Mouse (Mus musculus) myocyte (in vitro differentiated cells): ENCODE results near the gene Anp32b.

Experiments
- CEBPB ChIP-seq: IDR thresholded peaks from 2 replicates; pipeline ENCODE4 v1.6.1; 2011; ENCODE audit warnings: mild to moderate bottlenecking, moderate library complexity; ENCODE audit not compliant: poor library complexity, insufficient read depth, severe bottlenecking
- E2F4 ChIP-seq: IDR thresholded peaks from one replicate; pipeline ENCODE4 v1.6.1; 2011; ENCODE audit warnings: mild to moderate bottlenecking, control low read depth, moderate library complexity; ENCODE audit not compliant: insufficient read depth
- MAX ChIP-seq: IDR thresholded peaks from one replicate; pipeline ENCODE4 v1.6.1; 2011; ENCODE audit warnings: low read depth, mild to moderate bottlenecking, control low read depth
- MYOD1 ChIP-seq, 3 experiments: IDR thresholded peaks; one replicate each; pipeline ENCODE4 v1.6.1; 2011; ENCODE audit warnings: control low read depth in 2 of 3, low read depth in 2 of 3, mild to moderate bottlenecking in 2 of 3, moderate library complexity in 1 of 3; ENCODE audit not compliant: insufficient read length in 2 of 3, control insufficient read depth in 1 of 3
- MYOG ChIP-seq, 3 experiments: IDR thresholded peaks; one replicate each; pipeline ENCODE4 v1.6.1; 2011; ENCODE audit warnings: control low read depth in 2 of 3, low read depth in 2 of 3, mild to moderate bottlenecking in 2 of 3; ENCODE audit not compliant: insufficient read length in 2 of 3, control insufficient read depth in 1 of 3, insufficient read depth in 1 of 3
- POLR2A ChIP-seq: IDR thresholded peaks from one replicate; pipeline ENCODE4 v1.6.1; 2011; ENCODE audit warnings: low read depth, mild to moderate bottlenecking, control low read depth, moderate library complexity; ENCODE audit not compliant: insufficient read length
- POLR2AphosphoS2 ChIP-seq: IDR thresholded peaks from one replicate; pipeline ENCODE4 v1.6.1; 2011; ENCODE audit warnings: low read depth, control low read depth; ENCODE audit not compliant: insufficient read length
- REST ChIP-seq: IDR thresholded peaks from one replicate; pipeline ENCODE4 v1.6.1; 2011; ENCODE audit warnings: mild to moderate bottlenecking, control low read depth, moderate library complexity; ENCODE audit not compliant: insufficient read depth, insufficient read length
- SRF ChIP-seq: IDR thresholded peaks from one replicate; pipeline ENCODE4 v1.6.1; 2011; ENCODE audit warnings: low read depth; ENCODE audit not compliant: control insufficient read depth, insufficient read length
- TCF3 ChIP-seq: IDR thresholded peaks from one replicate; pipeline ENCODE4 v1.6.1; 2011; ENCODE audit warnings: low read depth, control low read depth; ENCODE audit not compliant: insufficient read length

DNA sequence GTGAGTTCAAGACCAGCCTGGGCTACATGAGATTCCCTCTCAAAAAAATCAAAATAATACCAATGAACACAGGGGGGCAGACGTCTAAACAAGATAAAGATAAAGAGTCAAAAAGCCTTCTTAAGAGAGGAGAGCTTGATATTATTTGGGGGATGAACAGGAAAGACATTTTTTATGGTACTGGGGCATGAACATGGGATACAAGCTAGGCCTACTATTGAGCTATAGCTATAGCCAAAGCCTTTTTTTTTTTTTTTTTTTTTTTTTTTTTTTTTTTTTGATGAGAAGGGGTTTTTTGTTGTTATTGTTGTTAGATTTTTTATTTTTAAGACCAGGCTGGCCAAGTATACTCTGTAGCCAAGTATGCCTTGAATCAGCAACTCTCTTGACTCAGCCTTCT lies 38.6 kb upstream of the Anp32b start:
- no peak for TF ChIP-seq POLR2AphosphoS2
- no peak for TF ChIP-seq MYOG (IDR thresholded peaks at IDR 0.05; ENCODE audit: control insufficient read depth in 1 of 3, insufficient read depth in 1 of 3, insufficient read length in 2 of 3, low read depth in 2 of 3)
- no peak for TF ChIP-seq POLR2A
- no peak for TF ChIP-seq E2F4
- TF ChIP-seq SRF, result no peak
- no peak for TF ChIP-seq CEBPB
- no peak for TF ChIP-seq MYOD1 (IDR thresholded peaks at IDR 0.05; ENCODE audit: control insufficient read depth in 1 of 3, insufficient read length in 2 of 3, low read depth in 2 of 3)
- TF ChIP-seq MAX, result no peak
- no peak for TF ChIP-seq TCF3
- no peak for TF ChIP-seq REST
